Mouse (Mus musculus): ENCODE data around the gene Lnpep. TPM values are rescaled to one million over a fixed set of nuclear protein-coding genes. Genes with fewer than 3 reads are reported as not detected.
"Not testable (repeated sequence)": the region's sequence is repeated elsewhere in the genome, so short reads cannot be mapped to it uniquely, and the experiment has no call there.

The Lnpep gene
- total and polyA plus RNA-seq, 3 experiments: 7.1 to 91.4 (median 62.9) TPM

- ATAC-seq (ENCODE audit: extremely low read depth, insufficient number of reproducible peaks, low FRiP score, poor library complexity, severe bottlenecking) (no peak), DNase-seq (ENCODE audit: low spot score) (no peak)
- no peaks in the 10 kb centered on the region; the same call in 1 of the 2 replicates for H3K4me1 ChIP-seq (ENCODE audit: insufficient read depth, low read depth, low read length)
- no peaks in the 10 kb centered on the region for H3K36me3 ChIP-seq (replicated peaks)
- H3K9me3 ChIP-seq (replicated peaks): no peaks in the 10 kb centered on the region
- TF ChIP-seq TAL1 (conservative IDR thresholded peaks at IDR 0.05; ENCODE audit: low read depth, low read length): no peak
- TF ChIP-seq GATA2 (IDR thresholded peaks at IDR 0.05; ENCODE audit: borderline replicate concordance, low read depth, low read length): no peak
- TF ChIP-seq GATA1 (IDR thresholded peaks at IDR 0.05; ENCODE audit: borderline replicate concordance, low read length): no peak
- TF ChIP-seq POLR2AphosphoS5 (IDR thresholded peaks at IDR 0.05; ENCODE audit: insufficient replicate concordance, low read depth, low read length): no peak
- TF ChIP-seq CTCF (IDR thresholded peaks at IDR 0.05; ENCODE audit: low read depth, low read length): no peak
- H3K27me3 ChIP-seq (ENCODE audit: insufficient read depth, low read length): no peaks in the 10 kb centered on the region
- H3K4me3 ChIP-seq (ENCODE audit: low read depth, low read length): no peak overlapping the region
These were observed 11.3 kb upstream of the Lnpep start for GRCm38 (mm10) chr17:17636147-17636546.

- Histone ChIP-seq H3K36me3 (replicated peaks) (no peaks in the 10 kb centered on the region), H3K27me3 (ENCODE audit: insufficient read depth, low read length) (no peaks in the 10 kb centered on the region), H3K4me3 (ENCODE audit: low read depth, low read length) (no peak overlapping the region), H3K4me1 (ENCODE audit: insufficient read depth, low read depth, low read length) (no peaks in the 10 kb centered on the region; the same call in 1 of the 2 replicates), H3K9me3 (replicated peaks) (no peaks in the 10 kb centered on the region)
- DNase-seq (ENCODE audit: low spot score) (peak; percentile 21), ATAC-seq (ENCODE audit: extremely low read depth, insufficient number of reproducible peaks, low FRiP score, poor library complexity, severe bottlenecking) (peak; percentile 93)
- TF ChIP-seq GATA2 (IDR thresholded peaks at IDR 0.05; ENCODE audit: borderline replicate concordance, low read depth, low read length) (no peak), POLR2AphosphoS5 (IDR thresholded peaks at IDR 0.05; ENCODE audit: insufficient replicate concordance, low read depth, low read length) (no peak), TAL1 (conservative IDR thresholded peaks at IDR 0.05; ENCODE audit: low read depth, low read length) (no peak), GATA1 (IDR thresholded peaks at IDR 0.05; ENCODE audit: borderline replicate concordance, low read length) (no peak), CTCF (IDR thresholded peaks at IDR 0.05; ENCODE audit: low read depth, low read length) (no peak)
These were observed 9.2 kb upstream of the Lnpep start for GRCm38 (mm10) chr17:17634033-17634432.

- ATAC-seq (ENCODE audit: extremely low read depth, insufficient number of reproducible peaks, low FRiP score, poor library complexity, severe bottlenecking) (no peak), DNase-seq (ENCODE audit: low spot score) (no peak)
- Histone ChIP-seq H3K4me1 (ENCODE audit: insufficient read depth, low read depth, low read length) (no peaks in the 10 kb centered on the region; the same call in 1 of the 2 replicates), H3K9me3 (replicated peaks) (0 out of 2 replicates have a peak, but pooled peaks cover 4% of the 10 kb centered on the region), H3K36me3 (replicated peaks) (no peaks in the 10 kb centered on the region), H3K4me3 (ENCODE audit: low read depth, low read length) (no peak overlapping the region), H3K27me3 (ENCODE audit: insufficient read depth, low read length) (no peaks in the 10 kb centered on the region)
- TF ChIP-seq POLR2AphosphoS5 (IDR thresholded peaks at IDR 0.05; ENCODE audit: insufficient replicate concordance, low read depth, low read length) (no peak), GATA1 (IDR thresholded peaks at IDR 0.05; ENCODE audit: borderline replicate concordance, low read length) (no peak), TAL1 (conservative IDR thresholded peaks at IDR 0.05; ENCODE audit: low read depth, low read length) (no peak), CTCF (IDR thresholded peaks at IDR 0.05; ENCODE audit: low read depth, low read length) (no peak), GATA2 (IDR thresholded peaks at IDR 0.05; ENCODE audit: borderline replicate concordance, low read depth, low read length) (no peak)
These were observed 7.1 kb upstream of the Lnpep start for GRCm38 (mm10) chr17:17631985-17632384.

GRCm38 (mm10) chr17:17628237-17628879 lies 3.5 kb upstream of the Lnpep start:
- H3K27me3 ChIP-seq (ENCODE audit: insufficient read depth, low read length); H3K9me3 ChIP-seq (replicated peaks); H3K36me3 ChIP-seq (replicated peaks); DNase-seq (ENCODE audit: low spot score); H3K4me3 ChIP-seq (ENCODE audit: low read depth, low read length); ATAC-seq (ENCODE audit: extremely low read depth, insufficient number of reproducible peaks, low FRiP score, poor library complexity, severe bottlenecking): not testable (repeated sequence)
- peaks cover 13% of the 10 kb centered on the region for H3K4me1 ChIP-seq (ENCODE audit: insufficient read depth, low read depth, low read length)

- H3K9me3 ChIP-seq (replicated peaks): 0 out of 2 replicates have a peak, but pooled peaks cover 4% of the 10 kb centered on the region
- no peaks in the 10 kb centered on the region for H3K27me3 ChIP-seq (ENCODE audit: insufficient read depth, low read length)
- TF ChIP-seq GATA1 (IDR thresholded peaks at IDR 0.05; ENCODE audit: borderline replicate concordance, low read length) (no peak), TAL1 (conservative IDR thresholded peaks at IDR 0.05; ENCODE audit: low read depth, low read length) (no peak), GATA2 (IDR thresholded peaks at IDR 0.05; ENCODE audit: borderline replicate concordance, low read depth, low read length) (no peak), POLR2AphosphoS5 (IDR thresholded peaks at IDR 0.05; ENCODE audit: insufficient replicate concordance, low read depth, low read length) (no peak), CTCF (IDR thresholded peaks at IDR 0.05; ENCODE audit: low read depth, low read length) (no peak)
- H3K4me1 ChIP-seq (ENCODE audit: insufficient read depth, low read depth, low read length): peaks cover 16% of the 10 kb centered on the region
- H3K4me3 ChIP-seq (ENCODE audit: low read depth, low read length): no peak overlapping the region
- no peak for DNase-seq (ENCODE audit: low spot score)
- H3K36me3 ChIP-seq (replicated peaks): no peaks in the 10 kb centered on the region
- ATAC-seq (ENCODE audit: extremely low read depth, insufficient number of reproducible peaks, low FRiP score, poor library complexity, severe bottlenecking): no peak
These were observed 2.7 kb upstream of the Lnpep start for GRCm38 (mm10) chr17:17627558-17627957.

- H3K4me1 ChIP-seq (ENCODE audit: insufficient read depth, low read depth, low read length): peaks cover 19% of the 10 kb centered on the region
- no peaks in the 10 kb centered on the region for H3K36me3 ChIP-seq (replicated peaks)
- peak overlapping the region; percentile 93; the same call in 1 of the 2 replicates for H3K4me3 ChIP-seq (ENCODE audit: low read depth, low read length)
- DNase-seq (ENCODE audit: low spot score) (no peak), ATAC-seq (ENCODE audit: extremely low read depth, insufficient number of reproducible peaks, low FRiP score, poor library complexity, severe bottlenecking) (no peak)
- 0 out of 2 replicates have a peak, but pooled peaks cover 4% of the 10 kb centered on the region for H3K9me3 ChIP-seq (replicated peaks)
- H3K27me3 ChIP-seq (ENCODE audit: insufficient read depth, low read length): no peaks in the 10 kb centered on the region
- TF ChIP-seq POLR2AphosphoS5 (IDR thresholded peaks at IDR 0.05; ENCODE audit: insufficient replicate concordance, low read depth, low read length) (no peak), TAL1 (conservative IDR thresholded peaks at IDR 0.05; ENCODE audit: low read depth, low read length) (no peak), GATA1 (IDR thresholded peaks at IDR 0.05; ENCODE audit: borderline replicate concordance, low read length) (no peak), CTCF (IDR thresholded peaks at IDR 0.05; ENCODE audit: low read depth, low read length) (no peak), GATA2 (IDR thresholded peaks at IDR 0.05; ENCODE audit: borderline replicate concordance, low read depth, low read length) (no peak)
These were observed 1.2 kb upstream of the Lnpep start for GRCm38 (mm10) chr17:17625887-17626679.

Measured in G1E (cell line).